Mouse (Mus musculus): ENCODE measurements at regions not wholly inside any gene's neighbourhood (a gene's known extent, or its start where the extent isn't known, plus 50 kb on each side); places are given as distances from the start of the nearest gene placed in this dataset.
"Not testable (repeated sequence)": the region's sequence is repeated elsewhere in the genome, so short reads cannot be mapped to it uniquely, and the experiment has no call there.

- DNase-seq, result no peak
Observed at GRCm38 (mm10) chr15:38129330-38129729, 704.0 kb downstream of the 4930447A16Rik start.

GRCm38 (mm10) chr15:38129861-38130631, 704.7 kb downstream of the 4930447A16Rik start:
- no peak for DNase-seq

- no peak for DNase-seq
Observed at GRCm38 (mm10) chr15:38130632-38131028, 705.3 kb downstream of the 4930447A16Rik start.

GRCm38 (mm10) chr15:38139639-38140038, 714.3 kb downstream of the 4930447A16Rik start:
- no peak for DNase-seq

- no peak for DNase-seq
Observed at GRCm38 (mm10) chr15:38143495-38143894, 718.1 kb downstream of the 4930447A16Rik start.

- DNase-seq, result no peak
Observed at GRCm38 (mm10) chr15:38151654-38152053, 726.3 kb downstream of the 4930447A16Rik start.

GRCm38 (mm10) chr15:38153821-38154220, 728.5 kb downstream of the 4930447A16Rik start:
- not testable (repeated sequence) for DNase-seq

GRCm38 (mm10) chr15:38159161-38159560, 733.8 kb downstream of the 4930447A16Rik start:
- DNase-seq, result no peak

- DNase-seq, result peak; percentile 35 to 36
Observed at GRCm38 (mm10) chr15:38163721-38164120, 738.4 kb downstream of the 4930447A16Rik start.

GRCm38 (mm10) chr15:38164848-38165247, 739.5 kb downstream of the 4930447A16Rik start:
- no peak for DNase-seq

GRCm38 (mm10) chr15:38165881-38166445, 740.6 kb downstream of the 4930447A16Rik start:
- no peak for DNase-seq

GRCm38 (mm10) chr15:38166476-38166875, 741.1 kb downstream of the 4930447A16Rik start:
- no peak for DNase-seq

- DNase-seq, result no peak
Observed at GRCm38 (mm10) chr15:38167618-38168152, 742.3 kb downstream of the 4930447A16Rik start.

GRCm38 (mm10) chr15:38169191-38169590, 743.8 kb downstream of the 4930447A16Rik start:
- no peak for DNase-seq
